ENCODE assay signal across 30 mouse cellular contexts in genomic region chr13:78992326-78992725, GRCm38 (mm10).
"Had no signal": no experiment of that assay in that cellular context is flagged by ENCODE, and none has a peak within 500 bp of the region (broad histone marks: within the 10 kb centered on the region; RNA-seq: fewer than 3 reads in every experiment).

No protein-coding gene starts in this region.

- DNase-seq: heart, postnatal 10 days; heart, postnatal 14 days; heart, postnatal 36 days; heart, postnatal 4 days; kidney, adult 11 months; kidney, adult 18-20 months; kidney, adult 2 months; kidney, adult 8-10 months; kidney, adult 9 months; kidney, postnatal 10 days; kidney, postnatal 14 days; kidney, postnatal 25 days; kidney, postnatal 36 days; kidney, postnatal 4 days; layer of hippocampus, adult 9-11 months; layer of hippocampus, postnatal 36 days had no signal

- H3K4me3 ChIP-seq: heart, embryonic 12.5 days; heart, embryonic 13.5 days; heart, embryonic 15.5 days; hindbrain, embryonic 10.5 days; hindbrain, embryonic 12.5 days; hindbrain, embryonic 13.5 days; hindbrain, embryonic 15.5 days; intestine, embryonic 15.5 days; kidney, embryonic 15.5 days; layer of hippocampus, adult 2 months; left cerebral cortex, adult 2 months had no signal

- H3K27ac ChIP-seq: heart, embryonic 13.5 days; heart, embryonic 15.5 days; hindbrain, embryonic 10.5 days; hindbrain, embryonic 12.5 days; hindbrain, embryonic 13.5 days; hindbrain, embryonic 14.5 days; hindbrain, embryonic 15.5 days; hindbrain, postnatal 0 days; intestine, embryonic 15.5 days; kidney, embryonic 15.5 days; kidney, postnatal 0 days; layer of hippocampus, adult 2 months; left cerebral cortex, adult 2 months had no signal

- H3K9me3 ChIP-seq: heart, embryonic 12.5 days; heart, embryonic 13.5 days; heart, embryonic 15.5 days; hindbrain, embryonic 10.5 days; hindbrain, embryonic 12.5 days; hindbrain, embryonic 13.5 days; hindbrain, embryonic 15.5 days; intestine, embryonic 15.5 days; kidney, embryonic 15.5 days had no signal

- H3K36me3 ChIP-seq: heart, embryonic 12.5 days; heart, embryonic 13.5 days; heart, embryonic 15.5 days; hindbrain, embryonic 10.5 days; hindbrain, embryonic 12.5 days; hindbrain, embryonic 13.5 days; hindbrain, embryonic 15.5 days; intestine, embryonic 15.5 days; kidney, embryonic 15.5 days had no signal

- H3K4me1 ChIP-seq: heart, embryonic 12.5 days; heart, embryonic 13.5 days; heart, embryonic 15.5 days; hindbrain, embryonic 10.5 days; hindbrain, embryonic 12.5 days; hindbrain, embryonic 13.5 days; hindbrain, embryonic 15.5 days; intestine, embryonic 15.5 days; kidney, embryonic 15.5 days had no signal

- H3K9ac ChIP-seq: heart, embryonic 12.5 days; heart, embryonic 13.5 days; heart, embryonic 15.5 days; hindbrain, embryonic 12.5 days; hindbrain, embryonic 13.5 days; hindbrain, embryonic 14.5 days; hindbrain, embryonic 15.5 days; intestine, embryonic 15.5 days; kidney, embryonic 15.5 days had no signal
